In the genomic region with DNA sequence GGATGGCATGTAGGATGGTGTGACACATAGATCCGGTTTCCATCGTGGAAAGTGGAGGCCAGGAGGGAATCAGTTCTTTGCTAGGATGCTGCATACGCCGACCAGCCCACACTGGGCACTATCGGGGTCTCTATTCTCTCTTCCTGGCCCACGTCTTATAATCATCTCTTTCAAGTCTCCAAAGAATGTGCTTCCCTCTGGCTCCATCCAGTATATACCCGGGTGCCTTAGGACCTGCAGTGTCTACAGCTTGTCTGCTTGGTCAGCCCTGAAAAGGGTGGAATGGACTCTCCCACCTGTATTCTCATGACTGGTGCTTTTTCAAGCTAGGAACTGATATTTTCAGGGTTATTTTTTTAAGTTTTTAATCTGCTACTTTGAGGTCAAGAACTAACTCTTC, we compare ENCODE assay signal across 8 mouse cellular contexts. TPM values are rescaled to one million over a fixed set of nuclear protein-coding genes. Genes with fewer than 3 reads are reported as not detected.
DNase-seq lines count a peak whose midpoint lies in the region; ATAC-seq and TF ChIP-seq lines count a peak whose summit lies in the region.

No protein-coding gene starts in this region.

- ATAC-seq in heart, embryonic 13.5 days (ENCODE audit: extremely low read depth, insufficient number of reproducible peaks, low FRiP score, low TSS enrichment) = no peak
- ATAC-seq in hindbrain, embryonic 12.5 days (ENCODE audit: low FRiP score) = no peak
- no peak for ATAC-seq in midbrain, embryonic 12.5 days (ENCODE audit: low FRiP score, low read depth)
- no peak for ATAC-seq in megakaryocyte progenitor cell, adult 5-6 weeks (replicated peaks; ENCODE audit: poor library complexity)

- no peak for DNase-seq in heart, adult 8-10 months (ENCODE audit: low spot score)
- no peak for DNase-seq in frontal cortex, postnatal 10 days (ENCODE audit: low spot score in 2 of 2)
- no peak for DNase-seq in left cerebral cortex, adult 18-20 months (ENCODE audit: low spot score in 2 of 2)

- H3K4me2 ChIP-seq in heart, embryonic 13.5 days = peak overlapping the region; percentile 76
- H3K4me2 ChIP-seq in hindbrain, embryonic 12.5 days (replicated peaks) = peak overlapping the region; percentile 63
- H3K4me2 ChIP-seq in midbrain, embryonic 12.5 days (replicated peaks) = peak overlapping the region; percentile 75

- H3K27ac ChIP-seq in heart, embryonic 13.5 days (replicated peaks) = peak overlapping the region; percentile 100
- peak overlapping the region; percentile 88 for H3K27ac ChIP-seq in bone marrow macrophage, adult 2 months (ENCODE audit: insufficient read depth, low read depth, low read length)
- H3K27ac ChIP-seq in hindbrain, embryonic 12.5 days = peak overlapping the region; percentile 96
- H3K27ac ChIP-seq in midbrain, embryonic 12.5 days (replicated peaks) = peak overlapping the region; percentile 97; the same call in 1 of the 2 replicates

- 15% methylated on average over 7 of the region's 7 CpGs for WGBS in heart, embryonic 13.5 days
- 38% methylated on average over 7 of the region's 7 CpGs for WGBS in hindbrain, embryonic 12.5 days
- WGBS in midbrain, embryonic 12.5 days = 35% methylated on average over 7 of the region's 7 CpGs

- TF ChIP-seq POLR2A in bone marrow macrophage, adult 2 months (IDR thresholded peaks at IDR 0.05; ENCODE audit: borderline replicate concordance, low read depth, low read length) = no peak

- H3K27me3 ChIP-seq in heart, embryonic 13.5 days (replicated peaks) = no peaks in the 10 kb centered on the region
- H3K27me3 ChIP-seq in hindbrain, embryonic 12.5 days = no peaks in the 10 kb centered on the region
- H3K27me3 ChIP-seq in midbrain, embryonic 12.5 days = peaks cover 26% of the 10 kb centered on the region

- TF ChIP-seq CTCF in bone marrow macrophage, adult 2 months (IDR thresholded peaks at IDR 0.05; ENCODE audit: low read depth, low read length) = no peak

- H3K9ac ChIP-seq in heart, embryonic 13.5 days = peak overlapping the region; percentile 99
- H3K9ac ChIP-seq in hindbrain, embryonic 12.5 days = peak overlapping the region; percentile 91
- peak overlapping the region; percentile 90 for H3K9ac ChIP-seq in midbrain, embryonic 12.5 days (replicated peaks)

- H3K4me1 ChIP-seq in heart, embryonic 13.5 days = peaks cover 67% of the 10 kb centered on the region
- H3K4me1 ChIP-seq in bone marrow macrophage, adult 2 months (ENCODE audit: control insufficient read depth, insufficient read depth, low read length) = peaks cover 32% of the 10 kb centered on the region
- peaks cover 54% of the 10 kb centered on the region for H3K4me1 ChIP-seq in hindbrain, embryonic 12.5 days
- peaks cover 51% of the 10 kb centered on the region for H3K4me1 ChIP-seq in midbrain, embryonic 12.5 days

- H3K36me3 ChIP-seq in heart, embryonic 13.5 days = no peaks in the 10 kb centered on the region
- no peaks in the 10 kb centered on the region for H3K36me3 ChIP-seq in hindbrain, embryonic 12.5 days
- no peaks in the 10 kb centered on the region for H3K36me3 ChIP-seq in midbrain, embryonic 12.5 days

- no peaks in the 10 kb centered on the region for H3K9me3 ChIP-seq in heart, embryonic 13.5 days
- no peaks in the 10 kb centered on the region for H3K9me3 ChIP-seq in hindbrain, embryonic 12.5 days (replicated peaks)
- no peaks in the 10 kb centered on the region for H3K9me3 ChIP-seq in midbrain, embryonic 12.5 days

- peak overlapping the region; percentile 89 for H3K4me3 ChIP-seq in heart, embryonic 13.5 days
- peak overlapping the region; percentile 86 for H3K4me3 ChIP-seq in bone marrow macrophage, adult 2 months (ENCODE audit: insufficient read depth, low read length)
- H3K4me3 ChIP-seq in hindbrain, embryonic 12.5 days = peak overlapping the region; percentile 85
- H3K4me3 ChIP-seq in midbrain, embryonic 12.5 days = peak overlapping the region; percentile 87

RNA-seq across cellular contexts. Expression of gene Atp1a1, which starts 1.3 kb away (rescaled TPM):
- 243 and 250 TPM in 2 replicates for polyA plus RNA-seq in heart, embryonic 13.5 days (2015; fragmentation: Nextera tagmentation; extraction: Ambion mirVana)
- total RNA-seq in heart, adult 8-10 months (2022) = 100 to 1,000 TPM; 757 to 917 (median 814) TPM
- polyA plus RNA-seq in bone marrow macrophage, adult 2 months (2012; ENCODE audit: insufficient read depth, insufficient read length, missing spikeins) = 152 and 178 TPM in 2 replicates
- 62.9 and 63.0 TPM in 2 replicates for polyA plus RNA-seq in hindbrain, embryonic 12.5 days (2016; fragmentation: Nextera tagmentation; extraction: Ambion mirVana)
- polyA plus RNA-seq in midbrain, embryonic 12.5 days (2016; fragmentation: Nextera tagmentation; extraction: Ambion mirVana) = 46.3 and 50.9 TPM in 2 replicates
- 69.5 and 75.2 TPM in 2 replicates for total RNA-seq in megakaryocyte progenitor cell, adult 5-6 weeks (2015)
- 126 and 129 TPM in 2 replicates for total RNA-seq in megakaryocyte progenitor cell, adult 5-6 weeks (2017)
- 1,000 to 10,000 TPM; 1,009 to 1,025 TPM for total RNA-seq in left cerebral cortex, adult 18-20 months (2021)
